Mouse (Mus musculus) common myeloid progenitor, adult 5-6 weeks (primary cell): ENCODE measurements around the gene Ecm1. TPM values are rescaled to one million over a fixed set of nuclear protein-coding genes. Genes with fewer than 3 reads are reported as not detected.

Experiments used
- ATAC-seq: replicated peaks from 2 replicates; pipeline ENCODE4 v1.8.0; 2016; ENCODE audit warnings: low read depth, mild to moderate bottlenecking, moderate TSS enrichment, inconsistent platforms; ENCODE audit not compliant: poor library complexity, severe bottlenecking
- total RNA-seq: library from RNA; stranded (forward); fragments of 200-1000, 187-1606 nt; gene quantifications from 2 replicates; pipeline ENCODE4 v1.2.3, GENCODE M21; 2017

Gene Ecm1
- total RNA-seq, result not detected in 2 replicates

DNA sequence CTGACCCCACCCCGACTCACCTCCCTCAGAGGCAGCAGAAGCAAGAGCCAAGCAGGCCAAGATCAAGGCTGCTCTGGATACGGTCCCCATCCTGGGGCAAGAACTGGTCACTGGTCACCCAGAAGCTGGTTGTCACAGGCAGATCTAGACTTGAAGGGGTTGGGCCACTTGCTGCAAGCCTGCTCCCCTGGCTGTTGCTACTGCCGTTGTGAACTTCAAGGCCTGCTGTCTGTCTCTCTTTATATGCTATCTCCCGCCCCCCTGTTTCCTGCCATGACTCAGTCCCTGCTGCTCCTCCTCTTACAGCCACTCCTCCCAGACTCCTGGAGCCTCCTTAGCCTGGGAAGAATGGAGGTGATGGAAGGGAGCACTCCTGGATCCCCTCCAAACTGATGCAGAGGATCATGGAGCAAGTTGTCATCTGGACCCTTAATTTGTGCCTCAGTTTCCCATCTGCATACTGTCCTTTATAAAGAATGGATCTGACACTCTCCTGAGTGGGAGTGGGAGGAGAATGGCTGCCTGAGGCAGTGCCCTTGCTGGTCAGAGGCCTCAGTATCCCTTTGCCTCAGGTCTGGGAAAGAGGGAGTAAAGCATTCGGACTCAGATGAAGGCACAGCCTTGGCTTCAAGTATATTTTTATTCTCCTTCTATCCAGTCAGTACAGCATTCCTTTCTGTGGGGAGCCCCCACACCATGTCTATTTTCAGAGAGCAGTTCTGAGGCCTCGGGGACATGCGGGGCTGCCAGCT lies at the start of gene Ecm1:
Ecm1 (minus strand) TSS at position 217 of the 752 bp plus-strand sequence.
- ATAC-seq, result peak; percentile 60

- no peak for ATAC-seq
These were observed 46.1 kb upstream of the Ecm1 start for GRCm38 (mm10) chr3:95785501-95785900.

DNA sequence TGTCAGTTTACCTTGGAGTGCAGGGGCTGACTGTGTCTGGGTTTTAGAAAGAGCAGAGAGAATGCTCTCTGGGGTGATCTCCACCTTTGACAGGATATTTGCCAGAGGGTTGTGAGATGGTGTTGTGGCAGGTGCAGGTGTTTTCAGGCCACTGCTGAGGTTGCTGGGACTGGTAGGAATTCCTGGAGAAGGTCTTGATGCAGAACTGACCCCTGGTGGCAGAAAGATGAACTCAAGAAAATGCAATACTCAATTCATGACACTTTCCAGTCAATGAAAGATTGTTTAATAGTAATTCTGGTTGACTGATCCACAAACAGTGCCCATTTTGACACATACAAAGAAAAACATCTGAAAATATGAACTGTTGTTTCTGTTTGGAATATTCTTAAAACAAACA lies 32.6 kb upstream of the Ecm1 start:
- ATAC-seq, result peak; percentile 45; the same call in 1 of the 2 replicates

DNA sequence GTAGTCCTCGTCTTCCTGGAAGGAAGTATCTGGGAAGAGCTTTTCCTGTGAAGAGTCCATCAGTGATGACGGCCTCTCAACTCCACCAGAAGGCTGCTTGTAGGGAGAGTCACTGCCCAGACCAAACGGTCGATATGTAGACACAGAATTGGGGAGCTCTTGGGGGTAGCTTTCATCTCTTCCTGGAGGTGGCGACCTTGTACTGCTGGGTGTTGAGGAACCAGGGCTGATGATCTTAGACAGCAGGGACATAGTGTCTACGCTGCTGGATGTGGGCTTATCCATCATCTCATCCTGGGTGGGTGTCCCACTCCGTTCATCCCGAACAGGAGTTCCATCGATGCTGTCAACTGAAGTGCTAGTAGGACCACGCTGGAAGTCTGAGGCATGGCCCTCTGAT lies 26.2 kb upstream of the Ecm1 start:
- no peak for ATAC-seq

- no peak for ATAC-seq
These were observed 24.4 kb upstream of the Ecm1 start for GRCm38 (mm10) chr3:95763811-95764210.

DNA sequence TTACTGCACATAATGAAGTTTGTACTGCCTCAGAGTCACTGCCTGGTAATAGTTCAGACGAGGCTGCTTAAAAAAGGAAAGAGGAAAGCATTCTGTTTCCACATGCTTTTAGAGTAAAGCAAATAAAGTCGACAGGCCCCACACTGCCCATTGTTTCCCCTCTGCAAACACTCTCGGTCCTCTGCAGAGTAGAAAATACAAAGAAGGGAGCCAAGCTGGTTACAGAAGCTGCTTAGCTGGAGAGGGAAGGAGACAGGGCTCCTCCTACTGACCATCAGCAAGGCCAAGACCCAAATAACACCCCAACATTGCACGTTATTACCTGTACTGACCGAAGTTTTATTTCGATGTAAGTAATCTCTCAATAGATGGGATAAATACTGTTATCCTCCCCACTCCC lies 23.6 kb upstream of the Ecm1 start:
- ATAC-seq, result no peak

DNA sequence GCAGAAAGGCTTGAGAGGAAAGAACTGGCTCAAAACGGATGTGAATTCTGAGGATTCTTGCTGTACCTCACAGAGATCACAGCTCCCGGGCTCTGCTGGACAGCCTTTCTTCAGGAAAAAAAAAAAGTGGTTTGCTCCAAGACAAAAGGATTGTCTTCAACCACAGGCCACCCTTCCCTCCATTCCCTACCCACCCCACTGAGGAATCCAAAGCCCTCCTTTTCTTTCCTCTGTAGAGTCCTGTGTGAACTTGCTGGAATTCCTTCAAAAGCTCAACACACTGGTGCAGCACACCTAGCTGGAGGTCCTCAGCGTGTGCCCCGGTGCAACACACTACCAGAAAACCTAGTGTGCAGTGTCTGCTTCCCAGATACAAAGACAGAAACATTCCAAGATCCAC lies 22.4 kb upstream of the Ecm1 start:
- ATAC-seq, result no peak

DNA sequence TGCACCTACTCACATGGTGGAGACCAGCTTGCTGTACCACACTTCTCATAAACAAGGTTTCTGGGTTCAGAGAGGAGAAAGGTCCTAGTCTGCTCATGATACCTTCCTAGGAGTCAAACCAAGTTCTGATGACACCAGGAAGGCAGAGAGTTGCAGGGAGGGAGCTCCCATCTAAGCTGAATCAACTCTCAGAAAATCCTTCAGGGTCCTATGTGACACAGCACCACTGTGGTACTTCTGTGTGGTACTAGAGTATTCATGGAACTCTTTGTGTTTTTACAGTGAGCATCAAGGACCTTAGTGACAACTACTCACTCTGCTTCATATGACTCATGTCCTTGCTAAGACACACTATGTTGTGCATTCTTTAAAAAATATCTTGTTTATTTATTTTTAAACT lies 21.3 kb upstream of the Ecm1 start:
- no peak for ATAC-seq

GRCm38 (mm10) chr3:95760106-95760505 lies 20.7 kb upstream of the Ecm1 start, which contains the start of gene Tars2:
Tars2 (minus strand) TSS chr3:95760206.
- ATAC-seq, result no peak

DNA sequence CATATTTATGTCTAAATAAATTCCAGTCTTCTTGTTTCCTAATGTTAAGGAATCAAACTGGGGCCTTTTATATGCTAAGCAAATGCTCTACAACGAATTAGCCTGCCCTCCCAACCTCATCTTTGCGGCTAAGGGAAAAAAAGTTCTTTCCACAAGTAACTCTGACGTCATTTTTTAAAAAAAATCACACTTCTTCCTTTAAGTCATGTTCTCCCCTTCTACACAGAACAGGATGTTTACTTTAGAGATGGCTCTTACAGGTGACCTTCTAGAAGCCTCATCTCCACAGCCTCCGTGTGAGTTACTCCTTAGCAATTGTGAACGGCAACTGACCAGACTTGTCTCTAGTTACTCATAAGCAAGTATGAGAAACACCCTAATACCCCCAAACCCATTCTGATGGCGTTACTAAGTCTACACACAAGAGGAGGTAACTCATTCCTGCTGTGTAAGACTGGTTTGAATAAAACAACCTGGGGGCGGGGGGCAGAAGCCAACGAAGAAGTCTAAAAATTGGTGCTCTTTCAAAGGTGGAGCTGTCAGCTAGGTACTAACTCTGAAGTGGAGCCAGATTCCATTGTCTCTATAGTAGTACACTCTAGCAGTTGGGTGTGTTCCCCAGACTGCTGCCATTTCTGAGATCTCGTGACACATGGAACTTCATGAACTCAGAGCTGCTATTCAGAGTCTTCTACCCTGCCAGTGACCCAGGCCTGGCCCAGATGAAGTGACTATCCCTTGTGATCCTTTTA lies 19.3 kb upstream of the Ecm1 start:
- no peak for ATAC-seq

DNA sequence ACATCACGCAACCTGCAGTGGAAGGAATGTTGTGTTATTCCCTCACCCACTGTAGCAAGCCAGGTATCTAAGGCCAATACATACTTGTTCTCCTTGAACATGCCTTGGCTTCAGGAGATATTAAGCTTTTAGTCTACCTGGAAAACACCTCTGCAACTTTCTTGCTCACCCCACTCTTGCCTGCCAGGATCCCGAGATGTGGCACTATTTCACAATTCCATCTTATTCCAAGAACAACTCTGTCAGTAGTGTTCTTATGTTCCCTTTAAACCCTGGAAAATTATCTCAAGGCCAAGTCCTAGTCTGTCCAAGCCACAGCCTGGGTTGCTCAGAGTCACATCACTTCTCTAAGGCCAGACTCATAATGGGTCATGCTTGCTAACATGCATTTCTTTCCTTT lies 17.4 kb upstream of the Ecm1 start:
- no peak for ATAC-seq

- peak; percentile 98 for ATAC-seq
These were observed 15.2 kb upstream of the Ecm1 start for GRCm38 (mm10) chr3:95754345-95755206.

DNA sequence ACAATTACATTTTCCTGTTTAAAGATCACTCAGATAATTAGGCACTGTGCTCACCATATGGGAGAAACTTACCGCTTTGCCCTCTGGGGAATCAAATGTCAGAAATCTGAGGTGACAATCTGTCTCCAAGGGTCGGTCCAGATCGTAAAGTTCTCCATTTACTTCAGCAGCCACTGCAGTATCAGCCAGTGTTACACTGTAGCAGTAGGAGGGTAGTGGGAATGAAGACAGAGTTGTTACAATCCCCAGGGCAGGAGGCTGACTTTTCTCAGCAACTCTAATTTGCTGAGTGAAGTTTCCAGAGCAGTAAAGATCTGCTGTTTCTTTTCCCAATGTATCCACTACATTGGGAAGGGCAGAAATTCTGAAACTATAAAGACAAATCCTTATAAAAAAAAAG lies 13.6 kb upstream of the Ecm1 start:
- ATAC-seq, result no peak

GRCm38 (mm10) chr3:95740406-95740805 lies 1.0 kb upstream of the Ecm1 start:
- peak; percentile 64 for ATAC-seq

DNA sequence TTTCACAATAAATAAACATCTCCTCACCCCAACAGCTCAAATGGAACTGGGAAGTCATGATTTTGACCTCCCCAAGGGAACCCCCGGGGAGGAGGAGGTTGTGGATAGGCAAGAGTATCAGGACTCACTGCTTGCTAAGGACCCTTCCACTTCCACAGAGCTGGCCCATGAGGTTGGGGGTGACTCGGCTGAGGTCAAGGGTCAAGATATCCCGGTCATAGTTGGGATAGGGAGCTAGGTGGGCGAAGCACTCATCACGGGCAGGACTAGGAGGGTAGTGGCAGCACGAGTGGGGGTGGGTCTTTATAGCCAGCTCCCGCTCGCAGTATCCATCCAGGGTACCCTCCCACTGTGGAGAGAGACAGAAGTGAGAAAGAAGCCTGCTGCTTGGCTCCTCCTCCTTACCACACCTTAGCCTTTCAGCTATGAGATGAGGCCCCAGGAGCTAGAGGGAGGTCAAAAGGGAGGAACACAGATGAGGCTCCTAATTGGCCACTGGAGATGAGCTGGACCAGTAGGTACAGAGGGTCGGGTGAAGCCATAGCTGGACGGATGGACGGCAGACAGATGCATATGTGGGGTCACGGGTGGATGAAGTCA lies 4.2 kb downstream of the Ecm1 start:
- ATAC-seq, result no peak

DNA sequence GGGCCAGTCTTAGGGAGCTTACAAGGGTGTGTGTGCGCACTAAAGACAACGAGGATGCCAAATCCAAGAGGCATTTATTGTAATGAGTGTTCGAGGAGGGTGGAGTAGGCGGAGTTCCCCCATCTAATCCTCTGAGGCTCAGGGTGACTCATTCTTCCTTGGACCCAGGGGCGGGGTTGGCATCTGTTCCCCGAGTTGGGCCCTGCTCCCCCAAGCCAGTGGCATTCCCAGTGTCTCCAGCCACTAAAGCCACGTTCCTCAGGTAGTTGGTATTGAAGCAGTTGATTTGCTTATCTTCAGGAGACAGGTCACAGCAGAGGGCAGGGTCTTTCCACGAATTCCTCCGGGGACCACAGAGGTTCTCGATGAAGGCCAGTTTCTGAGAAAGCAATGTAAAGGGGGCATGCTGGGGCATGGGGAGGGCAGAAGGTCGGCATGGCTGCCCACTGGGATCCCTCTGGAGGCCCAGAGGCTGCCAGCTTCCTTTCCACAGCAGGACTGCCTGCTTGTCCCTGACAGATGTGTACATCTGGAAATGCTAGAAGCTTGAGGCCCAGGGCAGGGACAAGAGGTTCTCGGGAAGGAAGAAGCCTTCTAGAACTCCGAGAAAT lies 5.2 kb downstream of the Ecm1 start:
- no peak for ATAC-seq

DNA sequence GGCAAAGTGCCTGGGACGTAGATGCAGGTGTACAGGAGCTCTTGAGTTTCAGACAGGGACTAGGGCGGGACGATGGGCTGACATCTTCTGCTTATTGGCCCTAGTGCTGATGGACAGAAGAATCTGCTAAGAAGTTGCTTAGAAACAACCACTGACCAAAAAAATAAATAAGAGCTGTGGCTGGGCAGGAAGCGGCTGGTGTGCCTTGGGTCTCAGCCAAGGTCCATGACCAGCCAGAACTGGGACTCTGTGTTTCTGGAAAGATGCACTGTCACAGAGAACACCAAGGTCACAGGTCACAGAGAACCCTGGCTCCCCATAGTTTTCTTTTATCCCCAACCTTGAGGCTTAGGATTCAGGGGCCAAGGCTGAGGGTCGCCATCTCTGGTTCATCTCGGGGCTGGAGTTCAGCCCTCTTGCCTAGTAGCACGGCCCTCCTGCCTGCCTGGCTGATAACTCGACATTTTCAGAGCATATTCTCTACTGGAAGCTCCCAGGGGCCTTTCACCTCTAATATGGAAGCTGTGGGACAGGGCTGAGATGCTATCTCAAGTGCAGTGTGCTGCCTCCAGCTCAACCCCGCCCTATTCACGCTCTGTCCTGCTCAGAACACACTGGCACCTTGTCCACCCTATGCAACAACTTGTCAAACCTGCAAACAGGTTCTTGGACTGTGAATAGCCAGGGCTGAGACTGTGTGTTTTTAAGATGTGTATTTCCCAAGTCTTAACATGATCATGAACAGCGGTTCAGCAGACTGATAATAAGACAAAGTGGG lies 6.4 kb downstream of the Ecm1 start:
- ATAC-seq, result peak; percentile 59

DNA sequence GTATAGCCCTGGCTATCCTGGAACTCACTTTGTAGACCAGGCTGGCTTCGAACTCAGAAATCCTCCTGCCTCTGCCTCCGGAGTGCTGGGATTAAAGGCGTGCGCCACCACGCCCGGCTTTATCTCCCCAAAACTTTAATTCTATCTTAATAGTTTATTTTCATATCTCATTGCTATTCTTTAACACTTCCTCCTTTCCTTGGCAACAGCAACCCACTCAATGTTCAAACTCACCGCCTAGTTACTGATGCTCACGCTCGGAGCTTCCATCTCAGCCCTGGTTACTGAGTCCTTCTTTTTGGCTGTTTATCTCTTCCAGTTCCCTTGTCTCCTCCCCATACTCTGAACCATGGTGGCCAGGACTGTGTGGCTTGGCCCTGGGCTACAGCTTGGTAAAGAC lies 7.1 kb downstream of the Ecm1 start:
- peak; percentile 27 for ATAC-seq

- no peak for ATAC-seq
These were observed 7.6 kb downstream of the Ecm1 start for GRCm38 (mm10) chr3:95731802-95732201.
